Mouse (Mus musculus) frontal cortex, adult 2 months (tissue): ENCODE data around the gene Tbc1d13. TPM values are rescaled to one million over a fixed set of nuclear protein-coding genes. Genes with fewer than 3 reads are reported as not detected.
"Not testable (repeated sequence)": the region's sequence is repeated elsewhere in the genome, so short reads cannot be mapped to it uniquely, and the experiment has no call there.

ENCODE experiments used
- DNase-seq, 2 experiments: peaks; one replicate each; pipeline ENCODE4 v3.0.0; 2022; ENCODE audit warnings: low spot score in 1 of 2; ENCODE audit errors: extremely low spot score in 1 of 2
- polyA plus RNA-seq: library from polyadenylated mRNA; depleted of rRNA; stranded (reverse); fragments of >200 nt; gene quantifications from 2 replicates; pipeline ENCODE4 v1.2.3, GENCODE M21; 2012

The Tbc1d13 gene
- polyA plus RNA-seq, 1 experiment: 45.3 TPM

DNA sequence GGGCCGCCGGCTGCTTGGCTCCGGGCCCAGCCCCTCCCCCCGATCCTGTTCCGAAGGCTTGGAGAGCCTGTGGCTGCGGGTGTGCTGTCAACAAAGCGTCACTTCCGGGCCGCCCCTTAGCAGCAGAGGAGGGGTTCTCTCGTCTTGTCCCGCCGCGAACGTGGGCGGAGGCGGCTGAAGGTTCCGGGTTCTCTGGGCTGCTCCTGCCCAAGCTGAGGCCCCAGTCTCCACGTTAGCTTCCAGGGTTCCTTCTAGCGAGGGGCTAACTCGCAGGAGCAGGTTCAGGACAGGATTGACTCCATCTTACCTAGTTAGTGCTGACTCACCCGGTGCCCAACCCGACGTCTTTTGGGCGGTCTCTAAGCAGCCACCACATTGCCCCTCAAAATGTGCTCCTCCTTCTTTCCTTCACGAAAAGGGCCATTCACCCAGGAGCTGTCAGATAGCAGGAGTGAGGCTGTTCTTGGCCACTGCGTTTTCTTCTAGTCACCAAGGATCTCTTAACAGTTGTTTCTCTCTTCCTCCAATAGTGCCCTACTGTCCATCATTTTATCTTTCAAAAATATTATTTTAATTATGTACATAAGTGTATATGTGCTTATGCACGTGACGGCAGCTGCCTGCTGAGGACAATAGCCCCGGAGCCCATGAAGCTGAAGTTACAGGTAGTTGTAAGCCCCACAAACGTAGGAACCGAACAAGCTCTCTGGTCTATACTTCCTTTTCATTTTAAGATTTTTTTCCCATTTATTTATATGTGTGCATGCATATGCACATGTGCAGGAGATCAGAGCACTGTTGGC lies 8.9 kb upstream of the Tbc1d13 start, which contains the start of gene Zer1:
Gene Zer1 (minus strand): TSS at position 114 of the 803 bp plus-strand sequence.
- peak; percentile 91 to 94 for DNase-seq

DNA sequence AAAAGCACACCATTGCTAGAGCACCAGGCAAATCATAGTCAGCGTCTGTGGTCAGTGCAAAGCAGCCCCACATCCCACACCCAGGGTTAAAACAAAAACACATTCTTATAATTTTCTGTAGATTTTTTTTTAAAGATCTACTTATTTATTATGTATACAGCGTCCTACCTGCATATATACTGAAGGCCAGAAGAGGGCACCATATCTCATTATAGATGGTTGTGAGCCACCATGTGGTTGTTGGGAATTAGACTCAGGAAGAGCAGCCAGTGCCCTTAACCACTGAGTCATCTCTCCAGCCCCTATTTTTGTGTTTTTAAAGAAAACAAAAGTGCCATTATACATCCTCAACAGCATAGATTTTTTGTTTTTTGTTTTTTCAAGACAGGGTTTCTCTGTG lies 4.8 kb upstream of the Tbc1d13 start:
- peak in 1 of 2 experiments; percentile 77 for DNase-seq

DNA sequence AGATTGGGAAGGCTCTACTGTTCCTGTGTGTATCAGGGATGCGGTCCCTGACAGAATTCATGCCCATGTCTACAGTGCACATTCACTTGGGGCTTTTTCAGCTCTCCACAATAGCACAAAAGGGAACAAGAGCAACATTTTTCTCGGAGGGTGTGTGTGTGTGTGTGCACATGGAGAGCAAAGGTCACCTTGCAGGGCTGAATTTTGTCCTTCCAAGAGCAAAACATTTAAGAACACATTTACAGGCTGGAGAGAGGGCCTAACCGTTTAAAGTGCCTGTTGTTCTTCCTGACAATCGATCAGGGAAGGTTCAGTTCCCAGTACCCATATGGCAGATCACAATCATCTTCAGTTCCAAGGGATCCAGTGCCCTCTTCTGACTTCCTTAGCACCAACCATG lies 3.4 kb upstream of the Tbc1d13 start:
- no peak for DNase-seq

DNA sequence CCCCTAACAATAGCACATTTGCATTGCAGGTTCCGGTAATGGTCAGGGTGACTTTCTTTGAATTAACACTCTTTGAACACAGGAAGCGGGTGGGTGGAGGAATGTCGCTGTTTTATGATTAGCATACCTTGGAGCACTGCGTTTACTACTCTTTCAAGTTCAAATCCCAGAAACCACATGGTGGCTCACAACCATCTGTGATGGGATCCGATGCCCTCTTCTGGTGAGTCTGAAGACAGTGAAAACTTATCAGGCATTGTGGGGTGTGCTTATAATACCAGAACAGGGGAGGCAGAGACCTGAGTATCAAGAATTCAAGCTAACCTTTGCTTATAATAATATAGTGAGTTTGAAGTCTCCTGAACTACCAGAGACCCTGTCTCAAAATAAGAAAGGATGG lies 2.3 kb upstream of the Tbc1d13 start:
- not testable (repeated sequence) for DNase-seq

DNA sequence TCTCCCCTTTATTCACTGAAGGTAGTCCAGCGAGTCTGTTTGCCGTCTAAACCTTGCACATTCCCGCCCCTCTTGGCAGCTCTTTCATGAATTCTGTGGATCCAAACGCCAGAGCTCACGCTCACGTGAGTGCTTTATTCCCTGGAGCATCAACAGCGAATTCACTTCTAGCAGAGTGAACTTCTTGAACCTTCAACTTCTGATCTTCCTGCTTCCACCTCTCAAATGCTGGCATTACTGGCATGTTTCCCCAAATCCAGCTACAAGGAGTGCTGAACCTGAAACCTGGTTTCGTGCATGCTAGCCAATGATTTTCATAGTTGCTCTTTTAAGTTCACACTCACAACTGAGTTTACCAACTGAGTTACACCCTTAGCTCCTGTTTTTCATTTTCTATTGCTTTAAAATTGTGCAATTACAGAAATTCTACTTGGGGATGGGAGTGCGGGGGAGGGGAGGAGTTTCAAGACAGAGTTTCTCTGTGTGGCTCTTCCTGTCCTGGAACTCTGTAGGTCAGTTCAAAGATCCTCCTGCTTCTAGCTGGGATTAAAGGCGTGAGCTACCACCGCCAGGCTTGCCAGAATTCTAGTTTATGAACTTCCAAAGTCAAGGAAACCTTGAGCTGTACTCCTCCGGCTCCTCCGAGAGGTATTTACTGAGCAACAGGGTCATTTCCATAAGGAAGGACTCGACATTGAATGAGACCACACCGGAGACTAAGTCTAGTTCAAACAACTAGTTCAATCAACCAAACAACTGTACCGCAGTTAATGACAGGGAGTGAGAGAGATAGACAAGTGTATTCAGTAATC lies 539 bp upstream of the Tbc1d13 start:
- DNase-seq: no peak

DNA sequence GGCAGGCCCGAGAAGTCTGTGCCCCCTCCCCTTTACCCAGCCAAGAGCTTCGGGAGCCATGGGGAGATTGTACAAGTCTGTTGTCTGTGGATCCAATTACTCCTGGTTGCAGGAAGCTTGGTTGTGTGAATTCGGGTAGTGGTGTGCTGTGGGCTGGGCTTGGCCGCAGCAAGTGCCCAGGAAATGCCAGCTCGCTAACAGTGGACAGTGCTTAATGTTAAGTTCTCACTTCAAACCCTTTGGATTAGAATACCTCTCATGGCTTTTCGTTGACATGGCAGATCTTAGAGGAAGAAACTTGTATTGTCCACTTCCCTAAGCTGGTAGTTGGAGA lies 799 bp downstream of the Tbc1d13 start:
- no peak for DNase-seq

DNA sequence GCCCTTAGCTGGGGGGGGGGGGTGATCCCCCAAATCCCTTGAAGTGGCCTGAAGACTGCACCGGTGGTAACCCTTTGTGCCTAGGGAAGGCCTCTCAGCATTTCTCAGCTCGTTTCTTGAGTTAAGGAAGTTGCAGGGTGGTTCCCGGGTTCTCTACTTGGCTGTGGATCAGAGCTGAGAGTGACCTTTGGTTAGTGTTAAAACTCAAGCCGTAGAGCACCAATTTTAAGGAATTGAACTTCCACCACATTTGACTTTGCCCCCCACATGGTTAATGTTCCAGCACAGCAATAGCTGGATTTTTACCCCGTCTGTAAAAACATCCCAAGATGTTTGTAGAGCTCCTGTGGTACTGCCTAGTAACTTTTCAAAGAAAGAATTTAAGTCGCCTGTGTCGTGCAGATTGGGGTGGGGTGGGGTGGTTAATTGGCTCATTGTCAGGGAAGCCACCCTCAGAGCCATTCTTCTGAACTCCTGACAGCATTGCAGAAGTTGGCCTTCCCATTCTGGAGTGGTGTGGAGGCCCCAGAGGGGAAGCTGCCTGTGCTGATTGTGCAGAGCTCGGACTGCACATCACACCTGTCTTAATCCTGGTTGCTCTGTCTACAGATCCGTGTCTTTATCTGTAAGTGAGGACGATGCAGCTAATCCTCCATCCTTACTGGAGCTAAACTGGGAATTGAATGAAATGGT lies 1.5 kb downstream of the Tbc1d13 start:
- DNase-seq: no peak

DNA sequence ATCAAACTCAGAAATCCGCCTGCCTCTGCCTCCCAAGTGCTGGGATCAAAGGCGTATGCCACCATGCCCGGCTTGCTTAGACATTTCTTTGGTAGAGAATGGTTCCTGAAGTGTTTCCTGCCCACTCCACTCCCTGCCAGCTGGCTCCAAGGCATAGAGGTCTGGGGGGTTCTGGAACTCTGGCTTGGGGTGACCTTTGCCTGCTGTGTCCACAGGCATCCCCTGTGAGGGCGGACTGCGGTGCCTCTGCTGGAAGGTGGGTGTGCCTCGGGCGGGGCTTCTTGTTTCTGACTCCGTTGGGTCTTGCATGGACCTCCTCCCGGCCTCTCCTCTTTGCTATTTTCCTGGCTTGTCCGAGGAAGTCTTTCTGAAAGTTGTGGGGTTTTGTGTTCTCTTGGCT lies 2.9 kb downstream of the Tbc1d13 start:
- DNase-seq: no peak

DNA sequence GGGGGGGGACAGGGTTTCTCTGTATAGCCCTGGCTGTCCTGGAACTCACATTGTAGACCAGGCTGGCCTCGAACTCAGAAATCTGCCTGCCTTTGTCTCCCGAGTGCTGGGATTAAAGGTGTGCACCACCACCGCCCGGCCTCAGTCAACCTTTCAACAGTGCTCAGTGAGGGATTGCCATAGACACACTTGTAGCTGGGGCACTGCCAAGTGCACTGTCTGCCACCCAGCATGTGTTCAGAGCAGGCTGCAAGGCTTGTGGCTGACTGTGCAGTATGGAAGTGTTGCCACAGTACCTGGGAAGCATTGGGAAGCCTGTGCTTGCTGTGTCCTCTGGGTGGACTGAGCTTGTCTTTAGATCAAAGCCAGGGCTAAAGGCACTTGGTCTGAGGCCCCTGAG lies 6.5 kb downstream of the Tbc1d13 start:
- DNase-seq: not testable (repeated sequence)

DNA sequence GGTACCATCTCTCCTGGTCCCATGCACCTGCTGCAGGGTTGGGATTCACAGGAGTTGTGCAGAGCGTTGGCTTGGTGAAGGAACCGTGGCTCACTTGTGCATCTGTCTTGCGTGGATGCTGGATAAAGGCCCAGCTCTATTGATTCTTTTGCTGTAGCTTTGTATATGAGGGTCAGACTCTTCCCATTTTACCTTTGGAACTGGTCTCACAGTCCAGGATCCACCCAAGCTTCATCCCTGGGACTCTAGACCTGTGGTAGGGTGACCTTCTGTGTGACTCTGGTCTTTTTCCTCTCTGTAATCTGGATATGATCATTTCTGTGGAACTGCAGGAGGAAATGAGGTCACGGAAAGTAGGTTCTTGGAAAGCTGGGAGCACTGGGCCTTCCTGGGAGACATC lies 10.9 kb downstream of the Tbc1d13 start:
- DNase-seq: no peak

DNA sequence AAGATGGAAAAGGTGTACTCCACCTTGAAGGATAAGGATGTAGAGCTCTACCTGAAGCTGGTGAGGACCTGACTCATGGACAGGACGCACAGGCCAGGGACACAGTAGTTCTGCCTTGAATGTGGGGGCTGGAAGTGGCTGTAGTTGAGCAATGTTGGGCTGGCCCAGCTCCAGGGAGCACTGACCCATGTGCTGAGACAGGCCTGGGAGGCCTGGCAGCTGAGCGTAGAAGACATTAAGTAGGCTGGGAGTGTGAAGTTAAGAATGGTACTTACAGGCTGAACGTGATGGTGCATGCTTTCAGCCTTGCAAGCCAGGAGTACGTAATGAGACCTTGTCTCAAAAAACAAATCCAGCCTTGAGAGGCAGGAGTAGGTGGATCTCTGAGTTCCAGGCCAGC lies 13.9 kb downstream of the Tbc1d13 start:
- no peak for DNase-seq

DNA sequence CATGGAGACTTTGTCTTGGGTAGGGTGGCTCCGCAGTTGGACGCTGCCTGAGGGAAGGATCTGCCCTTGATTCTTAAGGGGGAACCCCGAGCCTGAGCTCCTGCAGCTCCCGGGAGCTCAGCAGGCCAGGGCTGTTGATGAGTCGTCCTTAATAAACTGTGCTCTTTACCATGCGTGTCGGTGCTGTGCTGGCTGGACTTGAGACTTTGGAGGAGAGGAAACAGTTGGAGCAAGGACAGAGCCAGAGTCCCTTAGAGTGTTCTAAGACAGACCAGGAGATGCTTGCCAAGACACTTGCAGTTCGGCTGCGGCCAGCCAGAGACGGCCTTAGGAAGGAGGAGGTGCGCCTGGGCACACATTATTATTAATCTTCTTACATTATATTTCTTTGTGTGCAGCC lies 18.3 kb downstream of the Tbc1d13 start:
- DNase-seq: no peak

DNA sequence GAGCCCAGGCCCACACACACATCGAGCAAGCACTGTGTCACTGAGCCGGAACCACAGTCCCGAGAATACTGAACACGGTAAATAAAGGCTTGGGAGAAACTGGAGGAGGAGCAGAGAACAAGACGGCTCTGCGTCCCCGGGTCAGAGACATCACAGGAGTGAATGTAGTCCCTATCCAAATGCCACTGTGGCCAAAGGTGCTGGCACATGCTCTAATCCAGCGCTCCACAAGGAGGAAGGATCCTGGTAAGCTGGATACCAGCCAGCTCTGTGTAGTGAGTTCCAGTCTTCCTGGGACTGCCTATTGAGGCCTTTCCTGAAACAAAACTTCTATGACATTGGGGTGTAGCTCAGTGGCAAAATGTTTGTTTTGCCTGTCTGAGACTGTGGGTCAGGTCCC lies 19.1 kb downstream of the Tbc1d13 start:
- DNase-seq: no peak

DNA sequence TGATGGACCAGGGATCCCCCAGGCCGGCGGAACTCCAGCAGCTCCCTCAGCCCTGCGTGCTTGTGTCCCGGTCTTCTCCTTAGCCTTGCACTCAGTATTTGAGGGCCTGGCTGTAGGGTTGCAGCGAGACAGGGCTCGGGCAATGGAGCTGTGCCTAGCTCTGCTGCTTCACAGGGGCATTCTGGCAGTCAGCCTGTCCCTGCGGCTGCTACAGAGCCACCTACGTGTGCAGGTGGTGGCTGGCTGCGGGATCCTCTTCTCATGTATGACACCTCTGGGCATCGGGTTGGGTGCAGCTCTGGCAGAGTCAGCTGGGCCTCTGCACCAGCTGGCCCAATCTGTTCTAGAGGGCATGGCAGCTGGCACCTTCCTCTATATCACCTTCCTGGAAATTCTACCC lies 26.3 kb downstream of the Tbc1d13 start:
- not testable (repeated sequence) for DNase-seq

DNA sequence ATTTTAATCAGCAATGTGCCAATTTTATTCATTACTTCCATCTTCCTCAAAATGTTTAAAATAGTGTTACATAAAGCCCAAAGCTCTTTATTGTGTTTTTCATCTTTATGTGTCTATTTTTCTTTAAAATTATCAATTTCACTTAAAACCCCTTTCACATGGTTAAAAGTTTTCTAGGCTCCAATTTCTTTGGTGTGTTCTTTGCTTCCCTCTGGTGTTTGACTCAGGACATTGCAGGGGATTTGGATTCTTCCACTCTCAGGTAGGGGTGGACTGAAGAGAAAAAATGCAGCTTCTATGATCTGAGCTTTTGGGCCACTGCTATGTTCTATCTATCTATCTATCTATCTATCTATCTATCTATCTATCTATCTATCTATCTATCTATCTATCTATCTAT lies 28.3 kb downstream of the Tbc1d13 start:
- DNase-seq: peak in 1 of 2 experiments; percentile 78

DNA sequence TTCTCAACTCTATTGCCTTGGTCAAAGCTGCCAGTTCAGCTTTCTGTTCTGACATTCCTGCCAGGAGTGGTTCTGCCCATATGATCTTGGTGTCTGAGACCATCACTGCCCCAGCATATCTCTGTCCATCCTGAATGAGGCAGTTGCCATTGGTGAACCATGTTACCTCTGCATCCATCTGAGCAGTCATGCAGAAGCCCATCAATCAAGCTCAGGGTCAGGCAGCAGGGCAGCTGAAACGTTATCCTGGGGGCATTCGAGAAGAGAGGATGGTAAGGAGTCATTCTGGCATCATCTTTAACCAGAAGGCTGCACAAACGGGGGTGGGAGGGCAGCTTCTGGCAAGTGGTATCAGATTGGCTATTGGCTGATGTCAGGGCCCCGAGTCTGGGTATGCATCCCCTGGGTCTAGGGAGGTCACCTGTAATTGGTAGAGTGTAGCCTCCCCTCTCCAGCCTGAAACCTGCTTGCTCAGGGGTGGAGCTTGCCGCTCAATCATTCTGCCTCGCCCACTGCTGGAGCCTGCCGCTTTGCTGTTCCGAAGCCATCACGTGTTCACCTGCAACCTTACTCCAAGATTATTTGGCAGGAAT lies 30.9 kb downstream of the Tbc1d13 start:
- no peak for DNase-seq

DNA sequence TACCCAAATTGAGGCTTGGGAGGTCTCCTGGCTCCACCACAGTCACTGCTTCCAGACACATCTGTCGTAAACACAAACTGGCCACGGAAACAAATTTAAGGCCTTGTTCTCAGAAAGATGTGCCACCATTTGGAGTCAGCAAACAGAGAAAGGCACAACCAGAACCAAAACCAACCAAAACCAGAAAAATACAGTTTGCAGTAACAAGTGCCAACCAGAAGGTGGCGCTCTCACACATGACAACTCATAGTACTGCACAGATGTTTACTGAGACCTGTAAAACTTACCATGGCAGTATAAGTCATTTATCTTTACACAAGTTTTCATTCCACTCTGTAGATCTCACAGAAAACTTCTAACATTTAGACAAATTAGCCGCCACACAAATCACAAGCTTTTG lies 33.1 kb downstream of the Tbc1d13 start:
- DNase-seq: no peak

DNA sequence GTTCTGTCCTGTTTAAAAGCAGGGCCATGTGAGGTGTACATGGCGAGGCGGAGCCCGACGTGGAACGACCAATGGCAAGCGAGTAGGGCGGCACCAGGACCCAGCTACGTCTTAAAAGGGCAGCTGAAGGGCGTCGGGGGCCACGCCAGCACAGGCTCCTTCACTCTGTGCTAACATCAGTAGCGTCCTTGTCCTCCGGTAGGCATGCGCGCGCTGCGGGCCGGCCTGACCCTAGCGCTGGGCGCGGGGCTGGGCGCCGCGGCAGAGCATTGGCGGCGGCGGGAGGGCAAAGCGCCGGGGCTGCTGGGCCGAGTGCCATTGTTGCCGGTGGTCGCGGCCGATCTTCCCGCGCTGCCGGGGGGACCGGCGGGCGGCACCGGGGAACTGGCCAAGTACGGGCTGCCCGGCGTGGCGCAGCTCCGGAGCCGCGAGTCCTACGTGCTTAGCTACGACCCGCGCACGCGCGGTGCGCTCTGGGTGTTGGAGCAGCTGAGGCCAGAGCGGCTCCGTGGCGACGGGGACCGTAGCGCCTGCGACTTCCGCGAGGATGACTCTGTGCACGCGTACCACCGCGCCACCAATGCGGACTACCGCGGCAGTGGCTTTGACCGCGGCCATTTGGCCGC lies 37.9 kb downstream of the Tbc1d13 start, which contains the start of gene Endog:
Gene Endog (plus strand): TSS at position 123 of the 626 bp plus-strand sequence.
- peak; percentile 78 to 91 for DNase-seq

DNA sequence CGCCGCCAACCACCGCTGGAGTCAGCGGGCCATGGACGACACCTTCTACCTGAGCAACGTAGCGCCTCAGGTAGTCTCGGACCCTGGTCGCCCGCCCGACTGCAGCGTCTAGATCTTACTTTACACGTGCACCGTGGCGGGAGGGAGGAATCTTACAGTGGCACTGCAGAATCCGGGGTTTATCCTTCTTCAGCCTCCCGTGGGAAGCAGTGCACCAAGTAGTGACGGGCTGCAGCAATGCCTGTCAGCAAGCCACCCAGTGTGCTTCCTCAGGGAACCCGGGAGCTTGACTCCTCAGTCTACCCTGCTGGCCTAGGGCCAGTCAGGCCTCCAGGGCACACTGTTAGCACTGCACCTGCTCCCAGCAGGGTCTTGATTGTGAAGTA lies 38.4 kb downstream of the Tbc1d13 start:
- DNase-seq: peak in 1 of 2 experiments; percentile 20

DNA sequence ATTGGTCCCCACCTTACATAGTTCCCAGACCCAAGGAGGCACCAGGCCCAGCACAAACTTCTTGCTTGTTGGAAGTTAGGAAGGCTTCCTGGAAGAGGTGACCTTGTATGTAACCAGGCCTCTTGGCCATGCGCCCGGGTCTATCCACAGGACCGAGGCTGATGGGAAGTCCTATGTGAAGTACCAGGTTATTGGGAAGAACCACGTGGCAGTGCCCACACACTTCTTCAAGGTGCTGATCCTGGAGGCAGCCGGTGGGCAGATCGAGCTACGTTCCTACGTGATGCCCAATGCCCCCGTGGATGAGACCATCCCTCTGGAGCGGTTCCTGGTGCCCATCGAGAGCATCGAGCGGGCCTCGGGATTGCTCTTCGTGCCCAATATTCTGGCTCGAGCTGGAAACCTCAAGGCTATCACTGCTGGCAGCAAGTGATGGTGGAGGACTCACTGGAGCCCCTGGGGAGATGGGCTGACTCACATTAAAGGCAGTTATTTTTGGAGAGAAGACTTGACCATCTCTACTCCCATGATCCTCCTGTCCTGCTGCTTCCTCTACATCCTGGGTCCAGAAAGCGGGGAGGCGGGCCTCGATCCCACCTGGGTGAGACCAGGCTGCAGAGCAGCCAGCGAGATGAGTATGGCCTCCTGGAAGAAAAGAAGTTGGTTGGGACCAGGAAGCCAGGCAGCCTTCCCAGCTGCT lies 40.1 kb downstream of the Tbc1d13 start:
- no peak for DNase-seq
